Mouse (Mus musculus): ENCODE measurements at regions not wholly inside any gene's neighbourhood (a gene's known extent, or its start where the extent isn't known, plus 50 kb on each side); places are given as distances from the start of the nearest gene placed in this dataset.

DNA sequence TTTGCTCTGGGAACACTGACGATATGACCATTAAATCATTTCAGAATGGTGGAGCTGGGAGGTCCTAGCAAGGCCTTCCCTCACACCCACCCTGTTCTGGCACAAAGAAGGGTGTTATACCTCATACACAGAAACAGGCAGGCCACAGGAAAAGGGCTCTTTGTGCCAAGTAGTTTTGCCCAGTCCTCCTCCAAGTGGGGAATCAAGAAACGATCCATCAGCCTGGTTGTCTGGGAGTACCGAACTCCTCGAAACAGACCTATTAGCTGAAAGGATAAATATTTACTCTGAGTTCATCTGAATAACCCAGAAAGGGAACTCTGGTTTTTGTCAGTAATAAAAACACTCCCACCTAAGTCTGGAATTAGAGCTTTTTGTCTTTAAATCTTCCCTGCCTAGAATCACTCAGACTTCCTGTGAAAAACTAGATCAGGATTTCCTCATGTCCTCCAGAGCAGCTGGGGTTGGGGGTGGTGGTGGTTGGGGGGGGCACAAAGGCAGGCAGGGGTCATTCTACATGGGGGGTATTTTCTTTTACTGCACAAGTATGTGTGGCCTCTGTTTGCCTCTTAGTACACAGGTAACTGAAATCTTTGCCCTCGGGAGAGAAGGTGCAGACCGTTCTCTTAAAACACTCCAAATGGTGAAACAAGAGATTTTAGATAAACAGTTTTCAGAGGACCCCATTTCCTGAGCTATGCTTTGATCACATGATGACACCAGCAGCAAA lies 681.3 kb downstream of the Gsdmc2 start:
- H3K27ac ChIP-seq (ENCODE audit: control insufficient read depth, low read depth, low read length): no peak overlapping the region
- no peak for TF ChIP-seq MXI1 (IDR thresholded peaks at IDR 0.05; ENCODE audit: low read depth, low read length)
- no peaks in the 10 kb centered on the region for H3K27me3 ChIP-seq (ENCODE audit: control insufficient read depth in 1 of 2, insufficient read depth in 2 of 2, low read length in 2 of 2)
- H3K9ac ChIP-seq (ENCODE audit: control insufficient read depth, low read depth, low read length, poor library complexity, severe bottlenecking): no peak overlapping the region
- H3K36me3 ChIP-seq (ENCODE audit: control insufficient read depth in 1 of 2, insufficient read depth in 2 of 2, low read length in 2 of 2): no peaks in the 10 kb centered on the region
- H3K4me1 ChIP-seq (ENCODE audit: control insufficient read depth in 1 of 2, insufficient read depth in 2 of 2, low read length in 2 of 2): no peaks in the 10 kb centered on the region
- no peaks in the 10 kb centered on the region for H3K79me2 ChIP-seq (ENCODE audit: control insufficient read depth, insufficient read depth, low read length, poor library complexity)
- H3K4me3 ChIP-seq (ENCODE audit: control insufficient read depth in 1 of 2, insufficient read depth in 1 of 2, low read depth in 2 of 2, low read length in 2 of 2): no peak overlapping the region
- no peak for DNase-seq (ENCODE audit: low read depth, low spot score)
- no peaks in the 10 kb centered on the region for H3K9me3 ChIP-seq (replicated peaks; ENCODE audit: insufficient read depth, low read length)

DNA sequence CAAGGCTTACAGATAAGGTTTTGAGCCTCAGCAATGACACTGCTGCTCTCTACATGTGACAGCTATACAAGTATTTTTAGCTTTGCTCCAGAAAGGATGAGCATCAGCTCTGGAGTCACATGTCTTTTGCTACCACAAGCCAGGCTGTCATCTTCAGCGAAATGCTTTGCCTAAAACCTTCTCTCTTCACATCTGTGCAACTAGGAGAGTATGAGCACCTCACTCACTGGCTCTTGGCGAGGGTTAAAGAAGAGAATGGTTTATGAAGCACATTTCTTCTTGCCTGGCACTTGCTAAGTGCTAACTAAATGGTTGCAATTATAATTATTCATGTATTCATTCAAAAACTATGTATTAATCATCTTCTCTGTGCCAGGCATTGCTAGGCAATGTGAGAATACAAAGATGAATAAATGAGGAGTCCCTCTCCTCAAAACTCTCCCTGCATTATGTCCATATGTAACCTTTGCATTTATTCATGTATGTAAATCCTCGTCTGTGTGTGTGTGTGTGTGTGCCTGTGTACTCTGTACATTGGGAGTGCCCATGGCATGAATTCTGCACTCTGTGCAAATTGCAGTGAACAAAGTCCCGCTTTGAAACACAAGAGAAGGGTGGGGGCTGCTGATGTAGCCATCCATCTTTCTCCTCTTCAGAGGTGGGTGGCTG lies 682.0 kb downstream of the Gsdmc2 start:
- no peaks in the 10 kb centered on the region for H3K27me3 ChIP-seq (ENCODE audit: control insufficient read depth in 1 of 2, insufficient read depth in 2 of 2, low read length in 2 of 2)
- no peak for DNase-seq (ENCODE audit: low read depth, low spot score)

DNA sequence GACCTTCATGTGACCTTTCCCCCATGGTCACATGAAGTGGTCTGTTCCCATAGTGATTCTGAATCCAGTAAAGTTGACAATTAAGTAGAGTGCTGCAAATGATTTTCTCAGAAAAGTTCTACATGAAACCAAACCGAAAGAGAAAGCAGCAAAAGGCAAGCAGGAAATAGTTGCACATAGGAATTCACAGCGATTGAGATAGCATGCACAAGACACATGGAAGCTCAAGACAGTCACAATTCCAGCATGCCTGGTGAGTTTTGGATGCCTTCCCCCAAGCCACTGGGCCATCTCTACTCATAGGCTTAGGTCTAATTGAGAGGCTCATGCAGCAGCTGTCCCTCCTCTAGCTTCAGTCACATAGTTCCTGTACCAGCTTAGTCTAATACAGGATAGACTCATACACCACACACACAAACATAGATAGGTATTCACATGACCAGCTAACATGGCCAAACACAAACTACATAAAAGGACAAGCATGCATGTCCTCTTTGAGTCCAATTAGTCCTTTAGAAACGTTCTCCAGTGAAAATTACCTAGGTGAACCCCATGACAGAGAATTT lies 721.8 kb downstream of the Gsdmc2 start:
- no peak for TF ChIP-seq USF2 (IDR thresholded peaks at IDR 0.05; ENCODE audit: borderline replicate concordance in 1 of 2, insufficient read depth in 1 of 2, low read depth in 1 of 2, low read length in 2 of 2)
- TF ChIP-seq MEF2A (IDR thresholded peaks at IDR 0.05; ENCODE audit: extremely low read depth, insufficient replicate concordance, low read depth, low read length, poor library complexity, severe bottlenecking): no peak
- TF ChIP-seq ELF1 (IDR thresholded peaks at IDR 0.05; ENCODE audit: low read depth, low read length): no peak
- no peak for TF ChIP-seq MYC (IDR thresholded peaks at IDR 0.05; ENCODE audit: low read depth, low read length)
- TF ChIP-seq ZC3H11A (IDR thresholded peaks at IDR 0.05; ENCODE audit: low read depth, low read length): no peak
- TF ChIP-seq RCOR1 (IDR thresholded peaks at IDR 0.05; ENCODE audit: low read depth, low read length): no peak
- no peak for TF ChIP-seq ZNF384 (IDR thresholded peaks at IDR 0.05; ENCODE audit: low read depth, low read length)
- no peak for TF ChIP-seq SMC3 (IDR thresholded peaks at IDR 0.05; ENCODE audit: low read depth, low read length)
- TF ChIP-seq ZMIZ1 (IDR thresholded peaks at IDR 0.05; ENCODE audit: low read depth, low read length): no peak
- no peak for TF ChIP-seq EP300 (IDR thresholded peaks at IDR 0.05; ENCODE audit: low read depth in 1 of 2, low read length in 2 of 2)
- TF ChIP-seq CHD1 (IDR thresholded peaks at IDR 0.05; ENCODE audit: low read depth, low read length): no peak
- TF ChIP-seq TBP (IDR thresholded peaks at IDR 0.05; ENCODE audit: low read depth, low read length): no peak
- no peak for TF ChIP-seq JUND (IDR thresholded peaks at IDR 0.05; ENCODE audit: low read depth, low read length)
- no peak for TF ChIP-seq MYB (IDR thresholded peaks at IDR 0.05; ENCODE audit: low read depth, low read length)
- Histone ChIP-seq H3K9me3 (replicated peaks; ENCODE audit: insufficient read depth, low read length) (no peaks in the 10 kb centered on the region), H3K4me3 (ENCODE audit: control insufficient read depth in 1 of 2, insufficient read depth in 1 of 2, low read depth in 2 of 2, low read length in 2 of 2) (no peak overlapping the region; a peak in 1 of 4 replicates), H3K27me3 (ENCODE audit: control insufficient read depth in 1 of 2, insufficient read depth in 2 of 2, low read length in 2 of 2) (no peaks in the 10 kb centered on the region; a peak in 1 of 4 replicates), H3K36me3 (ENCODE audit: control insufficient read depth in 1 of 2, insufficient read depth in 2 of 2, low read length in 2 of 2) (no peaks in the 10 kb centered on the region), H3K27ac (ENCODE audit: control insufficient read depth, low read depth, low read length) (no peak overlapping the region), H3K4me1 (ENCODE audit: control insufficient read depth in 1 of 2, insufficient read depth in 2 of 2, low read length in 2 of 2) (no peaks in the 10 kb centered on the region), H3K79me2 (ENCODE audit: control insufficient read depth, insufficient read depth, low read length, poor library complexity) (no peaks in the 10 kb centered on the region), H3K9ac (ENCODE audit: control insufficient read depth, low read depth, low read length, poor library complexity, severe bottlenecking) (no peak overlapping the region)
- DNase-seq (ENCODE audit: low read depth, low spot score): no peak

More for the DNA sequence above, 682.0 kb downstream of the Gsdmc2 start:
- TF ChIP-seq ZKSCAN1 (IDR thresholded peaks at IDR 0.05; ENCODE audit: low read depth, low read length) (no peak), CHD1 (IDR thresholded peaks at IDR 0.05; ENCODE audit: low read depth, low read length) (no peak), MAX (IDR thresholded peaks at IDR 0.05; ENCODE audit: low read length) (no peak), MAZ (IDR thresholded peaks at IDR 0.05; ENCODE audit: low read depth, low read length) (no peak), ZMIZ1 (IDR thresholded peaks at IDR 0.05; ENCODE audit: low read depth, low read length) (no peak), TAL1 (IDR thresholded peaks at IDR 0.05; ENCODE audit: low read length) (no peak), MXI1 (IDR thresholded peaks at IDR 0.05; ENCODE audit: low read depth, low read length) (no peak), POLR2AphosphoS5 (IDR thresholded peaks at IDR 0.05; ENCODE audit: borderline replicate concordance, low read depth, low read length) (no peak), CHD2 (IDR thresholded peaks at IDR 0.05; ENCODE audit: low read length) (no peak), MYC (IDR thresholded peaks at IDR 0.05; ENCODE audit: low read depth, low read length) (no peak), TCF12 (IDR thresholded peaks at IDR 0.05; ENCODE audit: low read depth, low read length) (no peak), NELFE (IDR thresholded peaks at IDR 0.05; ENCODE audit: low read depth, low read length) (no peak)
- Histone ChIP-seq H3K9ac (ENCODE audit: control insufficient read depth, low read depth, low read length, poor library complexity, severe bottlenecking) (no peak overlapping the region), H3K4me3 (ENCODE audit: control insufficient read depth in 1 of 2, insufficient read depth in 1 of 2, low read depth in 2 of 2, low read length in 2 of 2) (no peak overlapping the region), H3K9me3 (replicated peaks; ENCODE audit: insufficient read depth, low read length) (no peaks in the 10 kb centered on the region), H3K79me2 (ENCODE audit: control insufficient read depth, insufficient read depth, low read length, poor library complexity) (no peaks in the 10 kb centered on the region), H3K27ac (ENCODE audit: control insufficient read depth, low read depth, low read length) (no peak overlapping the region), H3K36me3 (ENCODE audit: control insufficient read depth in 1 of 2, insufficient read depth in 2 of 2, low read length in 2 of 2) (no peaks in the 10 kb centered on the region), H3K4me1 (ENCODE audit: control insufficient read depth in 1 of 2, insufficient read depth in 2 of 2, low read length in 2 of 2) (no peaks in the 10 kb centered on the region)
